Mouse (Mus musculus) CH12.LX (cell line): Measurements from ENCODE around the gene Gm49776. TPM values are rescaled to one million over a fixed set of nuclear protein-coding genes. Genes with fewer than 3 reads are reported as not detected.
A peak's percentile ranks its signal among the peaks of the same experiment; 100 is the strongest.

Experiments
- DNase-seq: peaks from one replicate; pipeline ENCODE4 v3.0.0-alpha.2; 2013; ENCODE audit errors: extremely low read depth
- H3K27ac ChIP-seq: 2 replicates; pipeline ENCODE4 v1.5.1; 2012; ENCODE audit warnings: low read depth, mild to moderate bottlenecking, control low read depth, moderate library complexity; ENCODE audit not compliant: insufficient read depth
- H3K27me3 ChIP-seq: replicated peaks from 2 replicates; pipeline ENCODE3; 2012; ENCODE audit warnings: inconsistent platforms
- H3K36me3 ChIP-seq, 2 experiments: replicated peaks in 1 of 2; 2 replicates each; pipeline versions ENCODE3 to v1.6.1; 2012; ENCODE audit warnings: inconsistent platforms in 1 of 2, low read length in 1 of 2, mild to moderate bottlenecking in 1 of 2, mixed read lengths in 1 of 2, moderate library complexity in 1 of 2; ENCODE audit not compliant: control insufficient read depth in 1 of 2, insufficient read depth in 1 of 2
- H3K4me1 ChIP-seq, 2 experiments: 2 replicates each; pipeline ENCODE4 v1.6.1; 2012; ENCODE audit warnings: inconsistent platforms in 1 of 2, moderate library complexity in 1 of 2; ENCODE audit not compliant: insufficient read depth in 2 of 2, control insufficient read depth in 1 of 2
- H3K4me2 ChIP-seq: 2 replicates; pipeline ENCODE4 v1.6.1; 2012; ENCODE audit warnings: low read depth, mild to moderate bottlenecking, control low read depth; ENCODE audit not compliant: poor library complexity, insufficient read depth, severe bottlenecking
- H3K4me3 ChIP-seq, 3 experiments: fragments of 150-350 bp in 1 of 3; sonication (generic) in 1 of 3; replicated peaks in 1 of 3; 2 replicates each; pipeline versions ENCODE3 to v1.5.1; 2011 to 2012; ENCODE audit warnings: low read depth in 2 of 3, low read length in 2 of 3, mild to moderate bottlenecking in 2 of 3, moderate library complexity in 2 of 3, control low read depth in 1 of 3, improper control_type of control experiment in 1 of 3, inconsistent platforms in 1 of 3, mixed read lengths in 1 of 3; ENCODE audit not compliant: poor library complexity in 1 of 3
- H3K79me2 ChIP-seq: replicated peaks from 2 replicates; pipeline ENCODE4 v1.6.1; 2012; ENCODE audit warnings: mild to moderate bottlenecking, moderate library complexity; ENCODE audit not compliant: control insufficient read depth, poor library complexity, insufficient read depth, severe bottlenecking; ENCODE audit errors: extremely low read depth
- H3K9ac ChIP-seq: 2 replicates; pipeline ENCODE4 v1.6.1; 2012; ENCODE audit warnings: low read depth, mild to moderate bottlenecking, control low read depth, moderate library complexity; ENCODE audit not compliant: insufficient read depth
- H3K9me3 ChIP-seq: replicated peaks from 2 replicates; pipeline ENCODE3; 2012; ENCODE audit warnings: low read length, inconsistent platforms, mixed read lengths
- BHLHE40 ChIP-seq: IDR thresholded peaks from 2 replicates; pipeline ENCODE4 v1.6.1; 2011; ENCODE audit warnings: mild to moderate bottlenecking, low read depth, low read length, improper control_type of control experiment
- CHD1 ChIP-seq: IDR thresholded peaks from 2 replicates; pipeline ENCODE4 v1.6.1; 2012; ENCODE audit warnings: low read depth, low read length, improper control_type of control experiment, inconsistent platforms
- CHD2 ChIP-seq: IDR thresholded peaks from 2 replicates; pipeline ENCODE4 v1.6.1; 2011; ENCODE audit warnings: low read length, improper control_type of control experiment
- CTCF ChIP-seq, 2 experiments: IDR thresholded peaks in 1 of 2; conservative IDR thresholded peaks in 1 of 2; 2 replicates each; pipeline ENCODE4 v1.5.1; 2011 to 2012; ENCODE audit warnings: low read depth in 2 of 2, low read length in 2 of 2, improper control_type of control experiment in 1 of 2, inconsistent platforms in 1 of 2, mild to moderate bottlenecking in 1 of 2, moderate library complexity in 1 of 2
- E2F4 ChIP-seq: IDR thresholded peaks from 2 replicates; pipeline ENCODE4 v1.6.1; 2011; ENCODE audit warnings: low read depth, low read length, improper control_type of control experiment; ENCODE audit not compliant: insufficient replicate concordance
- ELF1 ChIP-seq: IDR thresholded peaks from 2 replicates; pipeline ENCODE4 v1.6.1; 2014; ENCODE audit warnings: low read depth, mild to moderate bottlenecking, inconsistent platforms, low read length, improper control_type of control experiment
- EP300 ChIP-seq: IDR thresholded peaks from 2 replicates; pipeline ENCODE4 v1.6.1; 2011; ENCODE audit warnings: low read length, improper control_type of control experiment
- ETS1 ChIP-seq: conservative IDR thresholded peaks from 2 replicates; pipeline ENCODE4 v1.6.1; 2012; ENCODE audit warnings: low read depth, mild to moderate bottlenecking, inconsistent platforms, low read length, improper control_type of control experiment, moderate library complexity
- GABPA ChIP-seq: IDR thresholded peaks from 2 replicates; pipeline ENCODE4 v1.6.1; 2012; ENCODE audit warnings: low read depth, low read length, improper control_type of control experiment, inconsistent platforms; ENCODE audit not compliant: insufficient replicate concordance
- HCFC1 ChIP-seq: IDR thresholded peaks from 2 replicates; pipeline ENCODE4 v1.6.1; 2012; ENCODE audit warnings: low read depth, mild to moderate bottlenecking, inconsistent platforms, low read length, improper control_type of control experiment
- IRF4 ChIP-seq: IDR thresholded peaks from 2 replicates; pipeline ENCODE4 v1.6.1; 2014; ENCODE audit warnings: low read depth, mild to moderate bottlenecking, inconsistent platforms, low read length, improper control_type of control experiment
- JUN ChIP-seq: IDR thresholded peaks from 2 replicates; pipeline ENCODE4 v1.6.1; 2011; ENCODE audit warnings: low read depth, mild to moderate bottlenecking, low read length, improper control_type of control experiment, moderate library complexity; ENCODE audit not compliant: insufficient read depth
- JUND ChIP-seq: conservative IDR thresholded peaks from 2 replicates; pipeline ENCODE4 v1.6.1; 2011; ENCODE audit warnings: low read depth, low read length, improper control_type of control experiment
- KAT2A ChIP-seq: IDR thresholded peaks from 2 replicates; pipeline ENCODE4 v1.6.1; 2012; ENCODE audit warnings: low read length, improper control_type of control experiment, inconsistent platforms; ENCODE audit not compliant: insufficient replicate concordance
- MAFK ChIP-seq: IDR thresholded peaks from 2 replicates; pipeline ENCODE4 v1.6.1; 2011; ENCODE audit warnings: low read length, improper control_type of control experiment; ENCODE audit not compliant: insufficient replicate concordance
- MAX ChIP-seq: IDR thresholded peaks from 2 replicates; pipeline ENCODE4 v1.6.1; 2011; ENCODE audit warnings: low read length, improper control_type of control experiment
- MAZ ChIP-seq: IDR thresholded peaks from 2 replicates; pipeline ENCODE4 v1.6.1; 2012; ENCODE audit warnings: low read depth, mild to moderate bottlenecking, inconsistent platforms, low read length, improper control_type of control experiment, moderate library complexity
- MEF2A ChIP-seq: IDR thresholded peaks from 2 replicates; pipeline ENCODE4 v1.6.1; 2014; ENCODE audit warnings: low read depth, mild to moderate bottlenecking, inconsistent platforms, low read length, improper control_type of control experiment, borderline replicate concordance
- MXI1 ChIP-seq: IDR thresholded peaks from 2 replicates; pipeline ENCODE4 v1.6.1; 2011; ENCODE audit warnings: mild to moderate bottlenecking, low read depth, low read length, improper control_type of control experiment
- MYC ChIP-seq: IDR thresholded peaks from 2 replicates; pipeline ENCODE4 v1.6.1; 2011; ENCODE audit warnings: low read depth, mild to moderate bottlenecking, improper control_type of control experiment, low read length
- NELFE ChIP-seq: IDR thresholded peaks from 2 replicates; pipeline ENCODE4 v1.6.1; 2011; ENCODE audit warnings: low read depth, low read length, improper control_type of control experiment
- NRF1 ChIP-seq: IDR thresholded peaks from 2 replicates; pipeline ENCODE4 v1.6.1; 2014; ENCODE audit warnings: low read depth, mild to moderate bottlenecking, inconsistent platforms, low read length, improper control_type of control experiment, moderate library complexity
- PAX5 ChIP-seq: IDR thresholded peaks from 2 replicates; pipeline ENCODE4 v1.6.1; 2012; ENCODE audit warnings: low read length, inconsistent platforms, mixed read lengths
- POLR2A ChIP-seq: IDR thresholded peaks from 2 replicates; pipeline ENCODE4 v1.6.1; 2011; ENCODE audit warnings: low read depth, mild to moderate bottlenecking, improper control_type of control experiment, low read length
- POLR2AphosphoS2 ChIP-seq: IDR thresholded peaks from 2 replicates; pipeline ENCODE4 v1.6.1; 2011; ENCODE audit warnings: low read depth, low read length, improper control_type of control experiment
- RAD21 ChIP-seq: IDR thresholded peaks from 2 replicates; pipeline ENCODE4 v1.6.1; 2011; ENCODE audit warnings: low read depth, mild to moderate bottlenecking, low read length, improper control_type of control experiment, moderate library complexity
- RCOR1 ChIP-seq: conservative IDR thresholded peaks from 2 replicates; pipeline ENCODE4 v1.6.1; 2012; ENCODE audit warnings: low read depth, mild to moderate bottlenecking, inconsistent platforms, low read length, improper control_type of control experiment
- SIN3A ChIP-seq: IDR thresholded peaks from 2 replicates; pipeline ENCODE4 v1.6.1; 2012; ENCODE audit warnings: low read length, improper control_type of control experiment, inconsistent platforms
- SMC3 ChIP-seq: IDR thresholded peaks from 2 replicates; pipeline ENCODE4 v1.6.1; 2011; ENCODE audit warnings: low read depth, low read length, improper control_type of control experiment
- TBP ChIP-seq: conservative IDR thresholded peaks from 2 replicates; pipeline ENCODE4 v1.6.1; 2011; ENCODE audit warnings: low read depth, low read length, improper control_type of control experiment
- TCF12 ChIP-seq: IDR thresholded peaks from 2 replicates; pipeline ENCODE4 v1.6.1; 2014; ENCODE audit warnings: low read depth, mild to moderate bottlenecking, inconsistent platforms, low read length, improper control_type of control experiment
- UBTF ChIP-seq: IDR thresholded peaks from 2 replicates; pipeline ENCODE4 v1.6.1; 2012; ENCODE audit warnings: low read depth, mild to moderate bottlenecking, inconsistent platforms, low read length, improper control_type of control experiment, moderate library complexity
- USF1 ChIP-seq: IDR thresholded peaks from 2 replicates; pipeline ENCODE4 v1.6.1; 2014; ENCODE audit warnings: low read depth, mild to moderate bottlenecking, inconsistent platforms, low read length, improper control_type of control experiment
- USF2 ChIP-seq: conservative IDR thresholded peaks from 2 replicates; pipeline ENCODE4 v1.6.1; 2011; ENCODE audit warnings: low read depth, low read length, improper control_type of control experiment
- ZC3H11A ChIP-seq: IDR thresholded peaks from 2 replicates; pipeline ENCODE4 v1.6.1; 2012; ENCODE audit warnings: low read depth, mild to moderate bottlenecking, inconsistent platforms, low read length, improper control_type of control experiment
- ZKSCAN1 ChIP-seq: IDR thresholded peaks from 2 replicates; pipeline ENCODE4 v1.6.1; 2012; ENCODE audit warnings: low read depth, inconsistent platforms, low read length, improper control_type of control experiment, borderline replicate concordance
- ZMIZ1 ChIP-seq: IDR thresholded peaks from 2 replicates; pipeline ENCODE4 v1.6.1; 2012; ENCODE audit warnings: low read depth, mild to moderate bottlenecking, inconsistent platforms, low read length, improper control_type of control experiment
- ZNF384 ChIP-seq: IDR thresholded peaks from 2 replicates; pipeline ENCODE4 v1.6.1; 2012; ENCODE audit warnings: low read depth, low read length, improper control_type of control experiment, inconsistent platforms
- dilution Hi-C: fragments of 300-500 bp; cut with MboI; formaldehyde crosslinking; loops from 2 replicates; pipeline ENCODE4 v1.14.3; 2020; ENCODE audit warnings: low sequenced_read_pairs; ENCODE audit not compliant: extremely low pct_unique_long_range_greater_than_20kb, extremely low pct_ligation_motif_present
- in situ Hi-C: fragments of 300-500 bp; cut with MboI; formaldehyde crosslinking; loops from 3 replicates; pipeline ENCODE4 v1.14.3; 2019; ENCODE audit warnings: low sequenced_read_pairs, low pct_ligation_motif_present, low pct_unique_long_range_greater_than_20kb, mixed read lengths
- polyA plus RNA-seq: library from polyadenylated mRNA; unstranded; fragments of >175 nt; gene quantifications from 2 replicates; pipeline ENCODE4 v1.2.1, GENCODE M21; 2012; ENCODE audit warnings: low read depth; ENCODE audit not compliant: insufficient read length
- total RNA-seq, 2 experiments: library from RNA; depleted of rRNA; stranded (reverse); fragments of 300-350 nt in 1 of 2; fragments of >200 nt in 1 of 2; gene quantifications; 2 replicates each; pipeline ENCODE4 v1.2.3; 2012 to 2014

Gene Gm49776
- total and polyA plus RNA-seq, 3 experiments, result 0.25 to 25.0 TPM; not detected in 1

DNA sequence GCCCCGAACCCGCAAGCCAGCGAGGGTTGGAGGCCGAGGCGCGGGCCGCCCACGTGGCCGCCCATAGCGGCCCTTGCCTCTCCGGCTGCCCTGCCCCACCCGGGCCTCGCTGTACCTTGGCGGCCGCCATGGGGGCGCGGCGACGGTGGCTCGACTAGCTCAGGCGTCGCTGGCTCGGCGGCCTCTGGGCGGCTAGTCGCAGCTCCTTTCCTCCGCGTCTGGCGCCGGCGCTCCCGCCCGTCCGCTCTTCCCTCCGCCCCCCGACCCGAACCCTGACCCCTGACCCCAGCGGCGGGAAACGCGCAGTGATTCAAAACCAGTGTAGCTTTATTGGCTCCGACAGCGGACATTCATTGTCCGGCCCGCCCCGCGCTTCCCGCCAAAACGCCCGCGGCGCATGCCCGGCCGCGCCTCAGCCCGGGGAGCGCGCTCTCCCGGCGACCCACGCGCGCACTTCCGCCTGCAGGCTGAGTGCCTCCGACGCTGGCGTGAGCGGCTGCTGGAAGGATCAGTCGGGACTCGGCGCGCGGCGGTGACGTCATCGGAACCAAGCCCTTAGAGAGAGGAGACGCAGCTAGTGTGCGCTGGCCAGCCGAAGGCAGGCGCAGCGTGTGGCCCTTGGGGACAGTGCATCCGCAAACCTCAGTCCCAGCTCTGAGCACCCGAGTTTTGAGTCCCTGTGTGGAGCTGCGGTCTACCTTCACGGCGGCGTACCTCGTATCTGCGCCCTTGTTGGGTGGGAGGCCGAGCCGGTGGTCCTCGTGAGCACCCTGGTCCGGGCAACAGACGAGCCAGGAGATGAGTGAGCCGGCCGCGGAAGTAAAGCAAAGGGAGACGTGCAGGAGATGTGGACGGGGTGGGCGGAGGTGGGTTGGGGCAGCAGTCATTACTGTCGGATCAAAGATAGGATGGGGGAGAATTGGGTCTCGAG, 9.4 kb downstream of the Gm49776 start, which contains the start of the genes Trmt2a and Ranbp1:
Trmt2a (plus strand) TSS at position 247 of the 931 bp plus-strand sequence.
Ranbp1 (minus strand) TSS at position 300 of the 931 bp plus-strand sequence.
- Histone ChIP-seq H3K79me2 (peaks cover 68% of the 10 kb centered on the region), H3K4me3 (peak within 1 kb of the TSS; percentile 78 to 93 (median 82)), H3K4me1 (peaks cover 16 to 54% of the 10 kb centered on the region in 2 experiments), H3K36me3 (peaks cover 61 to 77% of the 10 kb centered on the region in 2 experiments), H3K27me3 (no peaks in the 10 kb centered on the region), H3K27ac (peak within 1 kb of the TSS; percentile 69), H3K9me3 (no peaks in the 10 kb centered on the region), H3K4me2 (peak within 1 kb of the TSS; percentile 97), H3K9ac (peak within 1 kb of the TSS; percentile 93)
- peak; percentile 100 for DNase-seq
- peak; percentile 96 for TF ChIP-seq POLR2AphosphoS2
- TF ChIP-seq MYC, result peak; percentile 79
- peak; percentile 83 for TF ChIP-seq RCOR1
- peak; percentile 99 for TF ChIP-seq KAT2A
- peak; percentile 79 for TF ChIP-seq GABPA
- peak; percentile 72 for TF ChIP-seq ETS1
- peak; percentile 92 for TF ChIP-seq MAX
- TF ChIP-seq ZC3H11A, result no peak
- TF ChIP-seq CHD2, result peak; percentile 98
- TF ChIP-seq USF1, result no peak; the same call in none of the 2 replicates
- peak; percentile 94 for TF ChIP-seq MXI1
- peak; percentile 97 for TF ChIP-seq NRF1
- 0 out of 2 replicates have a peak, but pooled peaks have one; percentile 93 for TF ChIP-seq ZMIZ1
- TF ChIP-seq JUN, result peak; percentile 70
- peak; percentile 99 for TF ChIP-seq ELF1
- TF ChIP-seq CTCF (conservative IDR thresholded peaks at IDR 0.05 in 1 of 2, IDR thresholded peaks at IDR 0.05 in 1 of 2; ENCODE audit: low read depth in 2 of 2, low read length in 2 of 2), result no peak
- peak; percentile 100 for TF ChIP-seq MAZ
- no peak for TF ChIP-seq CHD1
- no peak; the same call in none of the 2 replicates for TF ChIP-seq BHLHE40
- TF ChIP-seq JUND, result peak; percentile 50
- peak; percentile 93 for TF ChIP-seq POLR2A
- TF ChIP-seq EP300, result no peak
- TF ChIP-seq TCF12, result peak; percentile 94
- TF ChIP-seq IRF4, result peak; percentile 85
- peak; percentile 6; the same call in 1 of the 2 replicates for TF ChIP-seq ZKSCAN1
- TF ChIP-seq HCFC1, result peak; percentile 93
- TF ChIP-seq MAFK, result no peak
- TF ChIP-seq E2F4, result peak; percentile 98
- TF ChIP-seq ZNF384, result no peak; the same call in none of the 2 replicates
- no peak; the same call in 1 of the 2 replicates for TF ChIP-seq TBP
- peak; percentile 93 for TF ChIP-seq MEF2A
- no peak for TF ChIP-seq SMC3
- no peak for TF ChIP-seq USF2
- no peak; the same call in none of the 2 replicates for TF ChIP-seq UBTF
- no peak for TF ChIP-seq PAX5
- peak; percentile 98 for TF ChIP-seq NELFE
- TF ChIP-seq SIN3A, result peak; percentile 98
- TF ChIP-seq RAD21, result no peak
- in situ Hi-C loops, result no loop called here
- dilution Hi-C loops, result no loop called here
